Mouse (Mus musculus): ENCODE measurements around the gene Nmnat3.
"Not testable (repeated sequence)": the region's sequence is repeated elsewhere in the genome, so short reads cannot be mapped to it uniquely, and the experiment has no call there.

Nmnat3 gene

GRCm38 (mm10) chr9:98287135-98287534 is at the start of gene Nmnat3:
Gene Nmnat3 (plus strand): TSS chr9:98287435.
- not testable (repeated sequence) for DNase-seq (ENCODE audit: low spot score in 2 of 2)

GRCm38 (mm10) chr9:98243481-98243880 is 43.8 kb upstream of the Nmnat3 start:
- no peak for DNase-seq (ENCODE audit: low spot score in 2 of 2)

GRCm38 (mm10) chr9:98244223-98244622 is 43.0 kb upstream of the Nmnat3 start:
- DNase-seq (ENCODE audit: low spot score in 2 of 2) = no peak

- DNase-seq (ENCODE audit: low spot score in 2 of 2) = no peak
Measured at GRCm38 (mm10) chr9:98245226-98245625, 42.0 kb upstream of the Nmnat3 start.

- DNase-seq (ENCODE audit: low spot score in 2 of 2) = no peak
Measured at GRCm38 (mm10) chr9:98246351-98246750, 40.9 kb upstream of the Nmnat3 start.

- no peak for DNase-seq (ENCODE audit: low spot score in 2 of 2)
Measured at GRCm38 (mm10) chr9:98260210-98260609, 27.0 kb upstream of the Nmnat3 start.

GRCm38 (mm10) chr9:98261461-98262011 is 25.7 kb upstream of the Nmnat3 start:
- DNase-seq (ENCODE audit: low spot score in 2 of 2) = no peak

- DNase-seq (ENCODE audit: low spot score in 2 of 2) = no peak
Measured at GRCm38 (mm10) chr9:98264916-98265315, 22.3 kb upstream of the Nmnat3 start.

- DNase-seq (ENCODE audit: low spot score in 2 of 2) = no peak
Measured at GRCm38 (mm10) chr9:98272734-98273133, 14.5 kb upstream of the Nmnat3 start.

- no peak for DNase-seq (ENCODE audit: low spot score in 2 of 2)
Measured at GRCm38 (mm10) chr9:98275080-98275479, 12.2 kb upstream of the Nmnat3 start.

- DNase-seq (ENCODE audit: low spot score in 2 of 2) = no peak
Measured at GRCm38 (mm10) chr9:98280162-98280561, 7.1 kb upstream of the Nmnat3 start.

- no peak for DNase-seq (ENCODE audit: low spot score in 2 of 2)
Measured at GRCm38 (mm10) chr9:98285606-98286301, 1.5 kb upstream of the Nmnat3 start.

GRCm38 (mm10) chr9:98289665-98290064 is 2.4 kb downstream of the Nmnat3 start:
- no peak for DNase-seq (ENCODE audit: low spot score in 2 of 2)

GRCm38 (mm10) chr9:98290591-98290990 is 3.4 kb downstream of the Nmnat3 start:
- no peak for DNase-seq (ENCODE audit: low spot score in 2 of 2)

GRCm38 (mm10) chr9:98296383-98297201 is 9.4 kb downstream of the Nmnat3 start:
- peak; percentile 84 to 90 for DNase-seq (ENCODE audit: low spot score in 2 of 2)

- peak; percentile 18 to 30 for DNase-seq (ENCODE audit: low spot score in 2 of 2)
Measured at GRCm38 (mm10) chr9:98297234-98297936, 10.2 kb downstream of the Nmnat3 start.

GRCm38 (mm10) chr9:98297937-98298595 is 10.8 kb downstream of the Nmnat3 start:
- no peak for DNase-seq (ENCODE audit: low spot score in 2 of 2)

- no peak for DNase-seq (ENCODE audit: low spot score in 2 of 2)
Measured at GRCm38 (mm10) chr9:98298761-98299160, 11.5 kb downstream of the Nmnat3 start.

GRCm38 (mm10) chr9:98299235-98299634 is 12.0 kb downstream of the Nmnat3 start:
- no peak for DNase-seq (ENCODE audit: low spot score in 2 of 2)

GRCm38 (mm10) chr9:98300582-98300981 is 13.3 kb downstream of the Nmnat3 start:
- no peak for DNase-seq (ENCODE audit: low spot score in 2 of 2)

GRCm38 (mm10) chr9:98307011-98307410 is 19.8 kb downstream of the Nmnat3 start:
- no peak for DNase-seq (ENCODE audit: low spot score in 2 of 2)

Data from thymus, postnatal 10 days (tissue).